Mouse (Mus musculus) stomach, embryonic 15.5 days (tissue): ENCODE results near the gene Gsk3a. TPM values are rescaled to one million over a fixed set of nuclear protein-coding genes. Genes with fewer than 3 reads are reported as not detected.
A peak's percentile ranks its signal among the peaks of the same experiment; 100 is the strongest.

Source experiments
- ATAC-seq: fragments of 200-750 bp; cut with Nextera tagmentation; 2 replicates; pipeline ENCODE4 v1.8.0; 2017; ENCODE audit warnings: low read depth, moderate number of reproducible peaks, moderate TSS enrichment; ENCODE audit not compliant: insufficient read depth, low FRiP score
- H3K27ac ChIP-seq: fragments of 300-500 bp; sonication (generic); 2 replicates; pipeline ENCODE4 v1.5.1; 2015; ENCODE audit warnings: mild to moderate bottlenecking, inconsistent platforms
- H3K27me3 ChIP-seq: fragments of 300-500 bp; sonication (generic); replicated peaks from 2 replicates; pipeline ENCODE4 v1.6.1; 2015; ENCODE audit warnings: inconsistent platforms
- H3K36me3 ChIP-seq: fragments of 300-500 bp; sonication (generic); 2 replicates; pipeline ENCODE4 v1.6.1; 2015; ENCODE audit warnings: inconsistent platforms
- H3K4me1 ChIP-seq: fragments of 300-500 bp; sonication (generic); 2 replicates; pipeline ENCODE4 v1.6.1; 2015; ENCODE audit warnings: inconsistent platforms
- H3K4me2 ChIP-seq: fragments of 300-500 bp; sonication (generic); 2 replicates; pipeline ENCODE4 v1.6.1; 2015; ENCODE audit warnings: mild to moderate bottlenecking, inconsistent platforms
- H3K4me3 ChIP-seq: fragments of 300-500 bp; sonication (generic); replicated peaks from 2 replicates; pipeline ENCODE4 v1.5.1; 2015; ENCODE audit warnings: inconsistent platforms
- H3K9ac ChIP-seq: fragments of 300-500 bp; sonication (generic); 2 replicates; pipeline ENCODE4 v1.6.1; 2015; ENCODE audit warnings: inconsistent platforms
- H3K9me3 ChIP-seq: fragments of 300-500 bp; sonication (generic); 2 replicates; pipeline ENCODE4 v1.6.1; 2016; ENCODE audit warnings: inconsistent platforms
- WGBS: fragments of 180-500 bp; shearing (Covaris S2); methylation state at CpG from one replicate; pipeline ENCODE4 v1.1.7; 2015; 5-methylcytosine and 5-hydroxymethylcytosine counted together
- polyA plus RNA-seq: library from polyadenylated mRNA; unstranded; fragments of >200 nt; fragmentation: Nextera tagmentation; extraction: Ambion mirVana; gene quantifications from 2 replicates; pipeline ENCODE4 v1.2.1, GENCODE M21; 2015

The Gsk3a gene
- polyA plus RNA-seq, 1 experiment from 2014 or later: 10.5 TPM

- Histone ChIP-seq H3K9me3 (no peaks in the 10 kb centered on the region), H3K27me3 (no peaks in the 10 kb centered on the region), H3K9ac (no peak overlapping the region), H3K4me3 (peak overlapping the region; percentile 99; the same call in 1 of the 2 replicates), H3K27ac (peak overlapping the region; percentile 99; the same call in 1 of the 2 replicates), H3K4me2 (peak overlapping the region; percentile 92), H3K4me1 (peaks cover 46% of the 10 kb centered on the region), H3K36me3 (peaks cover 21% of the 10 kb centered on the region)
- no peak for ATAC-seq
- WGBS: 51% methylated on average over 20 of the region's 20 CpGs
Observed at GRCm38 (mm10) chr7:25246079-25246758, 8.6 kb upstream of the Gsk3a start.

- Histone ChIP-seq H3K27me3 (no peaks in the 10 kb centered on the region), H3K9ac (no peak overlapping the region), H3K4me2 (no peak overlapping the region), H3K36me3 (peaks cover 21% of the 10 kb centered on the region), H3K4me3 (no peak overlapping the region), H3K27ac (no peak overlapping the region), H3K9me3 (no peaks in the 10 kb centered on the region), H3K4me1 (peaks cover 45% of the 10 kb centered on the region)
- no peak for ATAC-seq
- WGBS: 86% methylated on average over 30 of the region's 30 CpGs
Observed at GRCm38 (mm10) chr7:25244562-25245369, 7.1 kb upstream of the Gsk3a start.

- 87% methylated on average over 4 of the region's 4 CpGs for WGBS
- Histone ChIP-seq H3K4me2 (no peak overlapping the region), H3K9ac (no peak overlapping the region), H3K36me3 (peaks cover 21% of the 10 kb centered on the region), H3K4me1 (peaks cover 48% of the 10 kb centered on the region), H3K4me3 (no peak overlapping the region), H3K27me3 (no peaks in the 10 kb centered on the region), H3K27ac (no peak overlapping the region), H3K9me3 (no peaks in the 10 kb centered on the region)
- ATAC-seq: no peak
Observed at GRCm38 (mm10) chr7:25243361-25243760, 5.7 kb upstream of the Gsk3a start.

- 32% methylated on average over 2 of the region's 2 CpGs for WGBS
- peaks cover 31% of the 10 kb centered on the region for H3K4me1 ChIP-seq
- no peaks in the 10 kb centered on the region for H3K9me3 ChIP-seq
- no peak for ATAC-seq
- H3K9ac ChIP-seq: no peak overlapping the region
- peaks cover 21% of the 10 kb centered on the region for H3K36me3 ChIP-seq
- H3K27me3 ChIP-seq: no peaks in the 10 kb centered on the region
- no peak overlapping the region for H3K4me3 ChIP-seq
- H3K4me2 ChIP-seq: no peak overlapping the region
- H3K27ac ChIP-seq: peak overlapping the region; percentile 14; the same call in 1 of the 2 replicates
Observed at GRCm38 (mm10) chr7:25241062-25241461, 3.4 kb upstream of the Gsk3a start.

DNA sequence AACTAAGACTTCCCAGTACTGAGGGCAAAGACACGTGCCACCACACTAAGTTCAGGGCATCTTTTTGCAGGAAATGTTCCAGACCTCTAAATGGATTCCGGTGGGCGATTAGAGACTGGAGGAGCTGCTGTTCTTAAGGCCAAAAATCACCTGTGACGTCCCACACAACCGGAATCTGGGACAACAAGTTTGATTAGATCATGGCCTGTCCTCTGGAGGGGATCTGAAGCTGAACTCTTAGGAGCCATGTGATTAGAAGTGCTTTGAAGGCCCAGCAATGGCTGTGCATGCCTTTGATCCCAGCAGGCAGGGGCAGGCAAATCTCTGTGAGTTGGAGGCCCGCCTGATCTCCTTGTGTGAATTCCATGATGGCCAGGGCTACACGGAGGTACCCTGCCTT is 3.0 kb upstream of the Gsk3a start:
- Histone ChIP-seq H3K4me1 (peaks cover 31% of the 10 kb centered on the region), H3K9ac (no peak overlapping the region), H3K36me3 (peaks cover 18% of the 10 kb centered on the region), H3K27ac (no peak overlapping the region; the same call in 1 of the 2 replicates), H3K4me3 (no peak overlapping the region), H3K4me2 (no peak overlapping the region), H3K27me3 (no peaks in the 10 kb centered on the region), H3K9me3 (no peaks in the 10 kb centered on the region)
- WGBS: 66% methylated on average over 7 of the region's 7 CpGs
- no peak for ATAC-seq

DNA sequence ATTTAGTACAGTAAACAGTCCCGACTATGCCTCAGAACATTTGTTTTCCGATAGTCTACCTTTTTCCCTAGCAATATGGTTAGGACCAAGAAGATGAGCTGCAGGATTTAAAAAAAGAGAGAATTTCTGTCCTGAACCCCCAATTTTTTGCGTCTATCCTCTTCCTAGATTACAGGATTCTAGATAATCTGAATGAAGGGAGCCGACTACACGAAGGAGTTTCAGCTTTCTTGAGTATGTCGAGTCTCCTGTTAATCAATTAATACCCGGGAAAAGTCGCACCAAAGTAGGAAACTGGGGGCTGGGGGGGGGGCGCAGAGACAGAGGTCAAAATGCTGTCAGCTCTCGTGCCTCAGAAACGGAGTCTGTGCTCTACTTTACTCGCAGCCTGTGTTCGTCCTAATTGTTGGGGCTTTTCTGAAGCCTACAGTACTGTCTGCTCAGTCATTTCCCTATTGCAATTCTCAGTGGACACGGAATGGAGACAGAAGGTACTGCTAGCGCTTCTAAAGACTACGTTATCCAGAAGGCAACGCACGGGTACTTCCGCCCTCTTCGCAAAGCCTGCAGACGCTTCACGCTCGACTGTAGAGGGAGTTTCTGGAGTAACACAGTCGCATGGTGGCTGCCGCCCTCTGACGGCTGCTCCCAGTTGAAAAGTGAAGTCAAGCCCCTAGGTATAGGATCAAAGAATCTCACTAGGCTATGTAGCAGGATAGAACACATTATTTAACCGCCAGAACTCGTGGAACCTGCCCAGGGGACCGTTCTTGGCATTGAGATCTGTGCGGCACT is 1.4 kb upstream of the Gsk3a start:
- H3K4me2 ChIP-seq: peak overlapping the region; percentile 75
- 3% methylated on average over 30 of the region's 30 CpGs for WGBS
- H3K9me3 ChIP-seq: no peaks in the 10 kb centered on the region
- peaks cover 21% of the 10 kb centered on the region for H3K4me1 ChIP-seq
- H3K9ac ChIP-seq: no peak overlapping the region
- no peaks in the 10 kb centered on the region for H3K27me3 ChIP-seq
- peak overlapping the region; percentile 86 for H3K27ac ChIP-seq
- H3K4me3 ChIP-seq: peak overlapping the region; percentile 98
- H3K36me3 ChIP-seq: peaks cover 16% of the 10 kb centered on the region; the same call in 1 of the 2 replicates
- ATAC-seq: peak; percentile 56

GRCm38 (mm10) chr7:25238015-25238706 is 510 bp upstream of the Gsk3a start:
- Histone ChIP-seq H3K9ac (0 out of 2 replicates have a peak overlapping the region, but pooled peaks have one; percentile 100), H3K27ac (peak overlapping the region; percentile 86), H3K27me3 (no peaks in the 10 kb centered on the region), H3K4me3 (peak overlapping the region; percentile 98), H3K9me3 (no peaks in the 10 kb centered on the region), H3K36me3 (peaks cover 20% of the 10 kb centered on the region; the same call in 1 of the 2 replicates), H3K4me1 (peaks cover 21% of the 10 kb centered on the region), H3K4me2 (peak overlapping the region; percentile 75)
- peak; percentile 90 for ATAC-seq
- under 1% methylated on average over 23 of the region's 23 CpGs for WGBS

GRCm38 (mm10) chr7:25235526-25235925 is 2.1 kb downstream of the Gsk3a start:
- no peak overlapping the region for H3K27ac ChIP-seq
- peaks cover 39% of the 10 kb centered on the region for H3K36me3 ChIP-seq
- no peak for ATAC-seq
- H3K9ac ChIP-seq: no peak overlapping the region; the same call in 1 of the 2 replicates
- H3K4me1 ChIP-seq: peaks cover 17% of the 10 kb centered on the region
- WGBS: 86% methylated on average over 5 of the region's 5 CpGs
- H3K27me3 ChIP-seq: no peaks in the 10 kb centered on the region
- peak overlapping the region; percentile 98; the same call in 1 of the 2 replicates for H3K4me3 ChIP-seq
- no peaks in the 10 kb centered on the region for H3K9me3 ChIP-seq
- no peak overlapping the region for H3K4me2 ChIP-seq

GRCm38 (mm10) chr7:25233061-25233460 is 4.6 kb downstream of the Gsk3a start:
- WGBS: 73% methylated on average over 2 of the region's 2 CpGs
- H3K9me3 ChIP-seq: no peaks in the 10 kb centered on the region
- H3K36me3 ChIP-seq: peaks cover 59% of the 10 kb centered on the region
- H3K27ac ChIP-seq: no peak overlapping the region
- H3K4me3 ChIP-seq: no peak overlapping the region
- H3K9ac ChIP-seq: no peak overlapping the region
- peaks cover 11% of the 10 kb centered on the region for H3K4me1 ChIP-seq
- ATAC-seq: no peak
- H3K27me3 ChIP-seq: no peaks in the 10 kb centered on the region
- no peak overlapping the region for H3K4me2 ChIP-seq

GRCm38 (mm10) chr7:25232101-25232648 is 5.5 kb downstream of the Gsk3a start:
- Histone ChIP-seq H3K4me1 (peaks cover 11% of the 10 kb centered on the region), H3K9ac (no peak overlapping the region), H3K27ac (no peak overlapping the region), H3K27me3 (no peaks in the 10 kb centered on the region), H3K4me2 (no peak overlapping the region), H3K4me3 (no peak overlapping the region), H3K36me3 (peaks cover 65% of the 10 kb centered on the region), H3K9me3 (no peaks in the 10 kb centered on the region)
- WGBS: 54% methylated on average over 5 of the region's 5 CpGs
- no peak for ATAC-seq
